Mouse (Mus musculus) stomach, postnatal 0 days (tissue): ENCODE results near the gene 9930104L06Rik. TPM values are rescaled to one million over a fixed set of nuclear protein-coding genes. Genes with fewer than 3 reads are reported as not detected.

Experiments used
- ATAC-seq: fragments of 200-750 bp; cut with Nextera tagmentation; 2 replicates; pipeline ENCODE4 v1.8.0; 2017; ENCODE audit not compliant: low FRiP score, low TSS enrichment
- DNase-seq: peaks from one replicate; pipeline ENCODE4 v3.0.0-alpha.2; 2016; ENCODE audit warnings: low spot score
- H3K27ac ChIP-seq: fragments of 300-500 bp; sonication (generic); replicated peaks from 2 replicates; pipeline ENCODE4 v1.5.1; 2014; ENCODE audit warnings: mild to moderate bottlenecking, control low read depth
- H3K27me3 ChIP-seq: fragments of 300-500 bp; sonication (generic); 2 replicates; pipeline ENCODE4 v1.6.1; 2014; ENCODE audit warnings: low read length; ENCODE audit not compliant: control insufficient read depth, insufficient read depth
- H3K36me3 ChIP-seq: fragments of 300-500 bp; sonication (generic); 2 replicates; pipeline ENCODE4 v1.6.1; 2014; ENCODE audit warnings: low read length, mixed read lengths; ENCODE audit not compliant: control insufficient read depth, insufficient read depth
- H3K4me1 ChIP-seq: fragments of 300-500 bp; sonication (generic); replicated peaks from 2 replicates; pipeline ENCODE4 v1.6.1; 2014; ENCODE audit warnings: antibody characterized with exemption; ENCODE audit not compliant: control insufficient read depth, insufficient read depth
- H3K4me2 ChIP-seq: fragments of 300-500 bp; sonication (generic); replicated peaks from 2 replicates; pipeline ENCODE4 v1.6.1; 2014; ENCODE audit warnings: low read depth, mild to moderate bottlenecking, control low read depth, moderate library complexity
- H3K4me3 ChIP-seq: fragments of 300-500 bp; sonication (generic); 2 replicates; pipeline ENCODE4 v1.5.1; 2014; ENCODE audit warnings: low read depth, low read length, control low read depth
- H3K9ac ChIP-seq: fragments of 300-500 bp; sonication (generic); 2 replicates; pipeline ENCODE4 v1.6.1; 2014; ENCODE audit warnings: mild to moderate bottlenecking, low read length, control low read depth, mixed read lengths
- H3K9me3 ChIP-seq: fragments of 300-500 bp; sonication (generic); 2 replicates; pipeline ENCODE4 v1.6.1; 2016; ENCODE audit warnings: low read length; ENCODE audit not compliant: control insufficient read depth
- CTCF ChIP-seq: IDR thresholded peaks from 2 replicates; pipeline ENCODE4 v1.5.1; 2016; ENCODE audit warnings: antibody characterized with exemption, low read depth, mild to moderate bottlenecking, moderate library complexity
- EP300 ChIP-seq: optimal IDR thresholded peaks from 2 replicates; pipeline ENCODE3; 2016; ENCODE audit warnings: antibody characterized with exemption
- WGBS: fragments of 180-500 bp; shearing (Covaris S2); extraction: QIAGEN DNeasy Blood & Tissue Kit; methylation state at CpG from one replicate; pipeline ENCODE4 v1.1.7; 2014; 5-methylcytosine and 5-hydroxymethylcytosine counted together
- polyA plus RNA-seq: library from polyadenylated mRNA; unstranded; fragments of >200 nt; fragmentation: Nextera tagmentation; extraction: Ambion mirVana; gene quantifications from 2 replicates; pipeline ENCODE4 v1.2.1, GENCODE M21; 2015

Gene 9930104L06Rik
- polyA plus RNA-seq, 1 experiment from 2014 or later = 6.9 TPM

DNA sequence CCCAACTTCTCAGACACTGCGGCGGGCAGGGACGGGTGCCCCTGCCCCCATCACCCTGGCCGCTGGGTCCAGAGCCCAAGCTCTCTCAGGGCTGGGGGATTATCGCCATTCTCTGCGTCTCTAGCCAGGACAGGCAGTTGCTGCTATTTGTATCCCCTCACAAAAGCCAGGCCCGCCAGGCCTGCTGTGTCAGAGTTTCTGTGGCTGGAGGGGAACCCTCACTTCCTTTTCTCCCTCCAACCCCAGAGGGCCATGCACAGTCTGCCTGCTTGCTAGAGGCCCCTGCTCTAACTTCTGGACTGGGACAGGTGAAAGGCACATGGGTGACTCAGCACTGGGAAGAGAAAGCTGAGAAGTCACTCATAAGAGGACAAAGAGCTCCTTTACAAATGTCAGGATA lies 53.5 kb downstream of the 9930104L06Rik start:
- no peak overlapping the region for H3K9ac ChIP-seq

More for the DNA sequence above, 53.5 kb downstream of the 9930104L06Rik start:
- H3K27ac ChIP-seq = no peak overlapping the region
- peaks cover 13% of the 10 kb centered on the region for H3K27me3 ChIP-seq
- ATAC-seq (no peak), DNase-seq (no peak)
- no peaks in the 10 kb centered on the region for H3K4me1 ChIP-seq
- H3K4me2 ChIP-seq = no peak overlapping the region
- no peaks in the 10 kb centered on the region for H3K36me3 ChIP-seq
- TF ChIP-seq CTCF = no peak
- TF ChIP-seq EP300 = no peak
- no peaks in the 10 kb centered on the region for H3K9me3 ChIP-seq
- WGBS = 7% methylated on average over 7 of the region's 7 CpGs
- H3K4me3 ChIP-seq = no peak overlapping the region

Other genes with a start within 250 kb of the 9930104L06Rik start
- 105 TPM in 2 replicates for gene Utp11, start 243.4 kb upstream of the 9930104L06Rik start, polyA plus RNA-seq
- gene Fhl3, start 236.3 kb upstream of the 9930104L06Rik start, polyA plus RNA-seq = 7.4 and 9.0 TPM in 2 replicates
- 58.7 and 63.5 TPM in 2 replicates for gene Sf3a3, start 222.3 kb upstream of the 9930104L06Rik start, polyA plus RNA-seq
- 23.5 and 24.8 TPM in 2 replicates for gene Inpp5b, start 195.2 kb upstream of the 9930104L06Rik start, polyA plus RNA-seq
- 10.6 and 11.6 TPM in 2 replicates for gene Mtf1, start 134.9 kb upstream of the 9930104L06Rik start, polyA plus RNA-seq
- gene Yrdc, start 86.4 kb upstream of the 9930104L06Rik start, polyA plus RNA-seq = 31.2 and 32.3 TPM in 2 replicates
- gene 1110065P20Rik, start 85.9 kb upstream of the 9930104L06Rik start, polyA plus RNA-seq = 64.1 and 65.8 TPM in 2 replicates
- 0.19 and 0.21 TPM in 2 replicates for gene Maneal, start 74.9 kb upstream of the 9930104L06Rik start, polyA plus RNA-seq
- 0.17 TPM in 1 of 2 replicates, not detected in the other for gene Epha10, start 56.1 kb upstream of the 9930104L06Rik start, polyA plus RNA-seq
- gene Cdca8, start 2.3 kb downstream of the 9930104L06Rik start, polyA plus RNA-seq = 26.9 and 34.9 TPM in 2 replicates
- 6.3 and 6.9 TPM in 2 replicates for gene Rspo1, start 49.4 kb downstream of the 9930104L06Rik start, polyA plus RNA-seq
- 36.1 and 37.3 TPM in 2 replicates for gene Gnl2, start 79.5 kb downstream of the 9930104L06Rik start, polyA plus RNA-seq
- gene Dnali1, start 128.7 kb downstream of the 9930104L06Rik start, polyA plus RNA-seq = 0.05 and 0.06 TPM in 2 replicates
- gene Snip1, start 129.6 kb downstream of the 9930104L06Rik start, polyA plus RNA-seq = 13.0 and 13.6 TPM in 2 replicates
- gene Meaf6, start 148.1 kb downstream of the 9930104L06Rik start, polyA plus RNA-seq = 28.3 and 28.4 TPM in 2 replicates
- 2.7 TPM in 2 replicates for gene Zc3h12a, start 190.8 kb downstream of the 9930104L06Rik start, polyA plus RNA-seq